Mouse (Mus musculus) forebrain, embryonic 12.5 days (tissue): ENCODE measurements around the gene Thrb. TPM values are rescaled to one million over a fixed set of nuclear protein-coding genes. Genes with fewer than 3 reads are reported as not detected.

Experiments used
- ATAC-seq: fragments of 200-750 bp; cut with Nextera tagmentation; 2 replicates; pipeline ENCODE4 v1.8.0; 2017; ENCODE audit warnings: moderate TSS enrichment; ENCODE audit not compliant: low FRiP score
- H3K27ac ChIP-seq: fragments of 300-500 bp; sonication (generic); 2 replicates; pipeline ENCODE4 v1.5.1; 2016; ENCODE audit warnings: mild to moderate bottlenecking
- H3K27me3 ChIP-seq: fragments of 300-500 bp; sonication (generic); 2 replicates; pipeline ENCODE4 v1.6.1; 2016; ENCODE audit warnings: mild to moderate bottlenecking
- H3K36me3 ChIP-seq: fragments of 300-500 bp; sonication (generic); replicated peaks from 2 replicates; pipeline ENCODE4 v1.6.1; 2016; ENCODE audit warnings: mild to moderate bottlenecking
- H3K4me1 ChIP-seq: fragments of 300-500 bp; sonication (generic); 2 replicates; pipeline ENCODE4 v1.6.1; 2016
- H3K4me2 ChIP-seq: fragments of 300-500 bp; sonication (generic); 2 replicates; pipeline ENCODE4 v1.6.1; 2016; ENCODE audit warnings: mild to moderate bottlenecking, moderate library complexity
- H3K4me3 ChIP-seq: fragments of 300-500 bp; sonication (generic); replicated peaks from 2 replicates; pipeline ENCODE4 v1.5.1; 2016; ENCODE audit warnings: mild to moderate bottlenecking
- H3K9ac ChIP-seq: fragments of 300-500 bp; sonication (generic); 2 replicates; pipeline ENCODE4 v1.6.1; 2016; ENCODE audit warnings: mild to moderate bottlenecking
- H3K9me3 ChIP-seq: fragments of 300-500 bp; sonication (generic); 2 replicates; pipeline ENCODE4 v1.6.1; 2016
- WGBS: fragments of 180-500 bp; shearing (Covaris S2); methylation state at CpG from one replicate; pipeline ENCODE4 v1.1.7; 2016; 5-methylcytosine and 5-hydroxymethylcytosine counted together
- polyA plus RNA-seq: library from polyadenylated mRNA; unstranded; fragments of >200 nt; fragmentation: Nextera tagmentation; extraction: Ambion mirVana; gene quantifications from 2 replicates; pipeline ENCODE4 v1.2.1, GENCODE M21; 2016

Thrb gene
- polyA plus RNA-seq, 1 experiment from 2014 or later, result 1.3 TPM

DNA sequence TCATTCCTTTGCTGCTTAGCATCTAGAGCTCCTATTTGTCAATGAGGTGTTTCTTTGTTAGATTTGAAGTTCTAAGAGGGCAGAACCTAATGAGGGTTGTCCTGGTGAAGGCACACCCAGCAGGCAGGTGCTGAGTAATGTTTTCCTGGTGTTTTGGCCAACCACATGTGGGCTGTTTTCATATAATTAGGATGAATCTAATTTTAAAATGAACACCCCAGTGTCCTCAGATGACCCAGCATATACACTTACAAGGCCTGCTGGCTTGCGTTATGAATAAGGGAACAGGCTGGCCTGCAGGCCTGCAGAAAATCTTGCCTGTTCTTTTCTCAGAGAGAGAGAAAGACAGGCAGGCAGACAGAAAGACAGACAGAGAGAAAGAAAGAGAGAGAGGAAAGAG is 14.3 kb downstream of the Thrb start:
- Histone ChIP-seq H3K27ac (no peak overlapping the region), H3K4me2 (no peak overlapping the region), H3K9me3 (no peaks in the 10 kb centered on the region), H3K27me3 (no peaks in the 10 kb centered on the region), H3K4me1 (no peaks in the 10 kb centered on the region), H3K9ac (no peak overlapping the region), H3K4me3 (no peak overlapping the region), H3K36me3 (no peaks in the 10 kb centered on the region)
- WGBS, result 86% methylated on average over 1 of the region's 1 CpGs
- ATAC-seq, result no peak

DNA sequence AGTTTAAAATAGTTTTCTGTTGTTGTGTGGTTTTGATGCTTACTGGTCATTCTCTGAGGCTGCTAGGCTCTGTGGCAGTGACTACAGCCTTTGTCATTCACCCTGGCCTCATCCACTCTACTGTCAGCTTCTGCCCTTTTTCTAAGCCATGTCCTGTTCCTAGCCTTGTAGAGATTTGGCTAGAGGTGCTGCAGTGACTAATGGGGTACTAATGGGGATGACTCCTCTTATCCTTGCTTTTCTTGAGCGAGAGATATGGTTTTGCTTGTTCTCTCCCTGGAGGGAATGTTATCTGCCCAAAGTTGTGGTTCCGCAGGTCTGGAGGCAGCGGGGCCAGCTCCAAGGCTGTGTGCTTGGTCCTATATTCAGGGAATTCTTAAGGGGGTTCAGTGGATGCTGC is 15.2 kb downstream of the Thrb start:
- Histone ChIP-seq H3K36me3 (no peaks in the 10 kb centered on the region), H3K27ac (no peak overlapping the region), H3K4me2 (no peak overlapping the region), H3K4me1 (no peaks in the 10 kb centered on the region), H3K9ac (no peak overlapping the region), H3K4me3 (no peak overlapping the region), H3K27me3 (no peaks in the 10 kb centered on the region), H3K9me3 (no peaks in the 10 kb centered on the region)
- no peak for ATAC-seq
- WGBS, result 84% methylated on average over 3 of the region's 3 CpGs

DNA sequence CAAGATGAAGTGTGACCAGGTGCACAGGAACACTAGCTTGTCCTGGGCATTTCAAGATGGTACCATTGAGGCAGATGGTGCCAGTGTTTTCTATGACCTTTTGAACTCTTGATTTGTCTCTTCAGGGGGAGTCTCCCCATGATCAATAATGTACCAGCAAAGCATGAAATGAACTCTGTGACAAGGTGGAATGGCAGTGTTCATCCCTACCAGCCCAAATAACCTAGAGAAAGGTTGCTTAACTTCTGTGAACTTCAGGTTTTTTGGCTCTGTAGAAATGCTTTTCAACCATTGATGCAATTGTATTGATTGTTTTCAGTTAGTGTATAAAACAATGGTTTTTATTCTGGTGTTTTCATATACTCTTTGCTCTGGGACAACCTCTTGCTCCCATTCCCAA is 21.4 kb downstream of the Thrb start:
- no peak overlapping the region for H3K4me3 ChIP-seq
- H3K9me3 ChIP-seq, result no peaks in the 10 kb centered on the region
- H3K27ac ChIP-seq, result no peak overlapping the region
- ATAC-seq, result no peak
- H3K4me1 ChIP-seq, result no peaks in the 10 kb centered on the region
- no peak overlapping the region for H3K9ac ChIP-seq
- H3K27me3 ChIP-seq, result no peaks in the 10 kb centered on the region
- H3K36me3 ChIP-seq, result no peaks in the 10 kb centered on the region
- no peak overlapping the region for H3K4me2 ChIP-seq

DNA sequence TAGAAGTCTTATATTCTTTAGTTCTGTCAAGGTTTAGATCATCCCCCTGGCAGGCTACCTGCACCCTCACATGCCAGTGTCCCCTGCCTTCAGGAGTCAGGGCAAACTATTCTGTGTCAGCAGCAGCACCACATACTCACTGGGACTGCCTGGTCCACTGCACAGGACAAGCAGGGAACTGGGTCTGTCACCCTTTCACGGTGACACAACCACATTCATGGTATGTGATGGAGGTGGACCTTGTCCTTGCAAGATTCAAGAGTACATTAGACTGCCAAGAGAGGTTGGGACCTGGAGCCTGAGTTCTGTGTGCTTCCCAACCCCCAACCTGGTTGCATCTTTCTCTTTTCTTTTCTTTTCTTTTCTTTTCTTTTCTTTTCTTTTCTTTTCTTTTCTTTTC is 24.8 kb downstream of the Thrb start:
- Histone ChIP-seq H3K27ac (no peak overlapping the region), H3K4me2 (no peak overlapping the region), H3K9me3 (no peaks in the 10 kb centered on the region), H3K36me3 (no peaks in the 10 kb centered on the region), H3K4me3 (no peak overlapping the region), H3K9ac (no peak overlapping the region), H3K27me3 (no peaks in the 10 kb centered on the region), H3K4me1 (no peaks in the 10 kb centered on the region)
- ATAC-seq, result no peak
- 81% methylated on average over 1 of the region's 1 CpGs for WGBS

DNA sequence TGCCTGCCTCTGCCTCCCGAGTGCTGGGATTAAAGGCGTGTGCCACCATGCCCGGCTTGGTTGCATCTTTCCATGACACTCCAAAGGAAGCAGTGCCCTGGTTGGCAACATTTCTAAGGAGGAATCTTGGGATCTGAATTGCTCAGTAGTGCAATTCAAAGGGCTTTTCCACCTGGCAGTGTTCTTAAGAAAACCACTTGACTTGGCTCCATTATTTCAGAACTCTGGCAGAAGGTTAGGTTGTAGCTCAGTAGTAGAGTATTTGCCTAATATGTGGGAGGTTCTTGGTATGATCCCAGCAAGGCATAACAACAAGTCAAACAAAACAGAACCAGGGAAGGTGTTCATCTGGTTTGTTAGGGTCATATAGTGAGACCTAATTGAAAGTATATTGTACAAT is 25.4 kb downstream of the Thrb start:
- Histone ChIP-seq H3K27ac (no peak overlapping the region), H3K4me2 (no peak overlapping the region), H3K4me1 (no peaks in the 10 kb centered on the region), H3K4me3 (no peak overlapping the region), H3K36me3 (no peaks in the 10 kb centered on the region), H3K27me3 (no peaks in the 10 kb centered on the region), H3K9me3 (no peaks in the 10 kb centered on the region), H3K9ac (no peak overlapping the region)
- WGBS, result 91% methylated on average over 3 of the region's 3 CpGs
- ATAC-seq, result no peak

DNA sequence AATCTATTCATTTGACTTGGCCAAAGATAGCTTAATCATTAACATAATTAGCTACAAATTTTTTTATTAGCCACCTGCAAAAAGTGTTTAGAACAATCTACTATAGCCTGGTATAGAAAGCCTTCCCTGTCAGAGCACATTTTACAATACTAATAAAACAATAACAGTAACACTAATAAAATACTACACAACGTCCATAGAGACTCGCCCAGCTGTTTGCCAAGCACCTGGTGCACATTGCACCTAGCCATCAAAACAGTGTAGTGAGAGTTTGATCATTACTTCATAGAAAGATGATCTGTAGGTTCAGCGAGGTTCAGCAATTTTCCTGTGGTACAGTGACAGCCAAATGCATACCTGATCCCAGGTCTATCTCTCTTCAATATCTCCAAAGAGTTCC is 26.9 kb downstream of the Thrb start:
- Histone ChIP-seq H3K36me3 (no peaks in the 10 kb centered on the region), H3K4me2 (no peak overlapping the region), H3K4me3 (no peak overlapping the region), H3K9me3 (no peaks in the 10 kb centered on the region), H3K4me1 (no peaks in the 10 kb centered on the region), H3K27me3 (no peaks in the 10 kb centered on the region), H3K27ac (no peak overlapping the region), H3K9ac (no peak overlapping the region)
- 84% methylated on average over 3 of the region's 3 CpGs for whole genome bisulfite sequencing
- ATAC-seq, result no peak

DNA sequence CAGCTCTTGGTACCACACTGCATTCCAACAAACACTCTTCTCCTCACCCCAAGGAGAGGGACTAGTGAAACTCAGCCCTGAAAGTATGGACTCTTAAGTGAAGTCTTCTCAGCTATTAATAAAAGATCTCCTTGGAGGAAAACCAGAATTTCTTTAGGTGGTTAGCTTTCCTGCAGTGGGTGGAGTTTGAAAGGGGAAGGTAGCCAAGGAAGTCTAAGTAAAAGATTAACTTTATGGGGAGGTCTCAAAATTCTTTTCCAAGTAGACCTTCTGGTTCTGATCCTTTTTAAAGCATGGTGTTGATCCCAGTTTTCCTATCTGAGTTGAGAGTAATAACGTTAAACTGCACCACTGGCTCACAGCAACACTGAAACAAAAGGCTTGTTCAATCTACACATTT is 31.2 kb downstream of the Thrb start:
- no peak for ATAC-seq
- no peaks in the 10 kb centered on the region for H3K9me3 ChIP-seq
- no peak overlapping the region for H3K9ac ChIP-seq
- H3K4me3 ChIP-seq, result no peak overlapping the region
- no peak overlapping the region for H3K4me2 ChIP-seq
- no peaks in the 10 kb centered on the region for H3K27me3 ChIP-seq
- H3K4me1 ChIP-seq, result no peaks in the 10 kb centered on the region
- 82% methylated on average over 1 of the region's 1 CpGs for WGBS
- no peak overlapping the region for H3K27ac ChIP-seq
- no peaks in the 10 kb centered on the region for H3K36me3 ChIP-seq

DNA sequence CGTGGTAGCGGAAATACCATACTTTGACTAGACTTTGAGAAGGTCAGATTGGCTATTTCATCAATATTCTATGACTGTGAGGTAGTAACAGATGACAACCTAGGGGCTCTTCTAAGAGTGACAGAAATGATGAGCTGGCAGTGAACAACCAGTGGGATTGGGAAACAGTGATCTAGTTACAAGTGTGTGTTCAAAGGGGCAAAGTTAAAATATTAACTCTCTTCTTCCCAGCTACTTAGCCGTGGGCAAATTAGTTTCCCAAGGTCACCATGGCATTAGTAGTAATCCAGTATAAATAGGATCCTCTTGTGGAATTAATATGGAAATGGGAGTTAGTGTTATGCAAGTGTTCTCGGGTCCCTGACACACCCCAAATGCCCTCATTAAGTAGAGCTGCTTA is 35.5 kb downstream of the Thrb start:
- H3K4me3 ChIP-seq, result no peak overlapping the region
- H3K4me2 ChIP-seq, result no peak overlapping the region
- no peaks in the 10 kb centered on the region for H3K4me1 ChIP-seq
- ATAC-seq, result no peak
- H3K27ac ChIP-seq, result no peak overlapping the region
- H3K9me3 ChIP-seq, result no peaks in the 10 kb centered on the region
- no peak overlapping the region for H3K9ac ChIP-seq
- WGBS, result 81% methylated on average over 4 of the region's 4 CpGs
- no peaks in the 10 kb centered on the region for H3K27me3 ChIP-seq
- H3K36me3 ChIP-seq, result no peaks in the 10 kb centered on the region

DNA sequence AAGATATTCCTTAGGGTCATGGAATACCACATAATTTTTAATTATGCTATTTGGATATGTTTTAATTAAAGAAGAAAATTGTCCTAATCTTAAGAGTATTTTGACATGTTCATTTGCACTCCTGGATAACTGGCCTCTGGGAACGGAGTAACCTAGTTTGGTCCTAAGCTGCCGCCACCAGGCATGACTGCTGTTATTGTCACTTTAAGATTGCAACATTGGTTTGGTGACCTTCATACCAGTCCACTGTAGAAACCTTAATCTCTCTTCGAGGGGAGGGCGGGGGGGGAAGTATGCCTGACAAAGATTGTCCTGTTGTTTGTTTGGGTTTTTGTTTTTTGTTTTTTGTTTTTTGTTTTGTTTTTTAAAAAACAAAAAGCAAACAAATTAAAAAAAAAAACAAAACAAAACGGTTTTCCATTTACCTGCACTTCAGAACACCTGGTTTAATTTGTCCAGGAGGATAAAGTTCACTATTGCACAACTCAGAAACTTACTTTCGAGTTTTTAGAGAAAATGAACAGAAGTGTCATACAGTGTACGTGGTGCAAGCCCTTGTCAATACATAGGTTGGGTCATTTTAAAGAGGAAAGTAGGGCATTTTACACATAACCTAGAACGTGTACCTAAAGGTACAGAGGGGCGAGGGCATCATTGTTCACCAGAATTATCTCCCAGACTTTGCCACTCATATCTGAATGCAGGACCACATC is 38.0 kb downstream of the Thrb start:
- Histone ChIP-seq H3K4me2 (no peak overlapping the region), H3K4me1 (no peaks in the 10 kb centered on the region), H3K9ac (no peak overlapping the region), H3K27ac (no peak overlapping the region), H3K9me3 (no peaks in the 10 kb centered on the region), H3K36me3 (no peaks in the 10 kb centered on the region), H3K27me3 (no peaks in the 10 kb centered on the region), H3K4me3 (no peak overlapping the region)
- ATAC-seq, result no peak
- WGBS, result 87% methylated on average over 9 of the region's 9 CpGs

DNA sequence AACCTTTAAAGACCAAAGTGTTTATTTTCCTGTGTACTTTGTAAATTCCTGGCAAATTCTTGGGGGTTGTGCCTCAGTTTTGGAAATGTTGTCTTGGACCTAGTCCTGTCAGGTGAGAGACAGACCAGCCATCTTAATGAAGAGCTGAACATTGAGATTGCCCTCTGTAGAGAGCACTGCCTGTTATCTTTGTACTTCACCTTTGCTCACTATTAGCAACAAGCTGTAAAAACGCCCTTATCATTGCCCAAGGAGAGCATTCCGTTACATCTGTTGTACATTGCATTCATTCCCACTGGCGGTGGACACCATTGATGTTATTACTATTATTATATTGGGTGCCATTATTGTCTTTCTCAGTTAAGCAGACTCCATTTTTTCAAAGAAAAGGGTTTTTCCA is 40.2 kb downstream of the Thrb start:
- WGBS, result 91% methylated on average over 3 of the region's 3 CpGs

DNA sequence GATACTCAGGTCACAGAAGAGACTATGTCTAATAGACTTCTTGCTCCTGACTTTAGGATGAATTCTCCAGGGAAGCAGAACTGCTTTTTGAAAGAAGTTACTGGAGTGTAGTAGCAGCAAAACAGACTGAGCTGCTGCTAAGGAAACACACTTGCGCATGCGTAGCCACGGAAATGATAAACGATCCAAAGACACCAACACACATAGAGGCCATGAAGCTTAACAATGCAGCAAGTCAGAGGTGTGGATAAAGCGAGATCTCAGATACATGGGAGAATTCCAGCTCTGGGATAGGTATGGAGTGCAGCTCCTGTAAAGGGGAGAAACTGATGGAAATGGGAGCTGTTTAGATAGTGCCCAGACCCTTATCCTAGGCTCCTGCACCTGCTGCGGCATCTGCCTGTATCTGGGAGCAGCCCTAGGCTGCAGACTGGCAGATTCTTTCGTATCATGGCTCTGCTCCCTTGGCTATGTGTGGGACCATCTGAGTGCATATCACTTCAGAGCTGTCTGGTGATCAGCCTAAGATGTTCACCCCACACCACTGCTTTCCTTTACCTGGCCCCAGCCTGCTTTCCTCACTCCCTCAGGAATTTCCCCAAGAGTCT is 53.3 kb downstream of the Thrb start:
- H3K4me3 ChIP-seq, result no peak overlapping the region
- 92% methylated on average over 7 of the region's 7 CpGs for WGBS
- no peak for ATAC-seq

More for the DNA sequence above, 40.2 kb downstream of the Thrb start:
- Histone ChIP-seq H3K9me3 (no peaks in the 10 kb centered on the region), H3K27ac (no peak overlapping the region), H3K36me3 (no peaks in the 10 kb centered on the region), H3K4me3 (no peak overlapping the region), H3K27me3 (no peaks in the 10 kb centered on the region), H3K9ac (no peak overlapping the region), H3K4me1 (no peaks in the 10 kb centered on the region), H3K4me2 (no peak overlapping the region)
- ATAC-seq, result no peak

DNA sequence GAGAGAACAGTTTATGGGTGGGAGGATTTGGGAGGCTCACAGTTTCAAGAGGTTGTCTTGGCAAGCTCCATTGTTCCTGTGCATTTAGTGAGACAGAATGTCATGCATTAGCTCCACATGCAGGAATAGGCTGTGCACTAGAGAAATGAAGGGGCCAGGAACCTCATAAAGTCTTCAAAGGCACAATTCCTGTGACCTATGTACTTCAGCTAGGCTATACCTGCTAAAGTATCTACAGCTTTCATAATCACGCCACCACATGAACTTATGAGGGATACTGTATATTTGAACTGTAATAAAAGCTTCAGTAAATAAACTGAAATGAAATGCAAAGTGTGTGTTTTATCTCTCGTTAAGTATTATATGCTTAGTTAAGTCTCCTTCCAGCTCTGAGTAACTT is 59.4 kb downstream of the Thrb start:
- no peak for ATAC-seq

More for the DNA sequence above, 53.3 kb downstream of the Thrb start:
- Histone ChIP-seq H3K4me1 (no peaks in the 10 kb centered on the region), H3K9me3 (no peaks in the 10 kb centered on the region), H3K4me2 (no peak overlapping the region), H3K27ac (no peak overlapping the region), H3K9ac (no peak overlapping the region), H3K36me3 (no peaks in the 10 kb centered on the region), H3K27me3 (no peaks in the 10 kb centered on the region)

DNA sequence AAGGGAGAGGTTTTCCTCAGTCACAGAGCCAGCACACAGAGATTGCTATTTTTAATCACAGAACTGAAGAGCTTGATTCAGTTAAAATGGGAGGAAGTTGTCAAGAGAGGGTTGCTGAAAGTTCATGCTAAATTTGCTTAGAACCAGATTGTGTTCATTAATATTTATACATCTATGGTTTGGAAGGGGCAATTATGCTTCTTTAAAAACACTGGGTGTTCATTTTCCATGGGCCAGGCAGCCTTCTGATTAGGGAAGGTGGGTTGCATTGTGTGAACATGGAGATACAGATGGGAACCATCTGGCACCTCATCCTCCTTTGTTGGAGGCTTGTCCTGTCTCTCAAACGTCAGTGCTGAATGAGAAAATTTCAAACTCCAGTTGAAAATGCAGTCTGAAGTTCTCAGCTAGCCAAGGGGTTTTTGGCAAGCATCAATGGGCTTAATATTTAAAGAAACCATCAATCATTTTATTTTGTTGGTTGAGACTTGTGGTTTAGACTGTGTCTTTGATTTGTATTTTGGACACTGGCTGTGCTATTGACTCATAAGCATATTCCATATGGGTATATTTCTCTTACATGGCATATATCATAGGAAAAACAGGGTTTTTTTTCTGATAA is 62.9 kb downstream of the Thrb start:
- ATAC-seq, result peak; percentile 46; the same call in 1 of the 2 replicates
- Histone ChIP-seq H3K4me3 (no peak overlapping the region), H3K27ac (no peak overlapping the region), H3K9ac (no peak overlapping the region), H3K4me1 (no peaks in the 10 kb centered on the region; the same call in 1 of the 2 replicates), H3K36me3 (no peaks in the 10 kb centered on the region), H3K9me3 (no peaks in the 10 kb centered on the region), H3K4me2 (no peak overlapping the region), H3K27me3 (no peaks in the 10 kb centered on the region)
- 26% methylated on average over 1 of the region's 1 CpGs for WGBS

More for the DNA sequence above, 59.4 kb downstream of the Thrb start:
- Histone ChIP-seq H3K4me1 (no peaks in the 10 kb centered on the region; the same call in 1 of the 2 replicates), H3K4me2 (no peak overlapping the region), H3K4me3 (no peak overlapping the region), H3K27ac (no peak overlapping the region), H3K27me3 (no peaks in the 10 kb centered on the region), H3K36me3 (no peaks in the 10 kb centered on the region), H3K9me3 (no peaks in the 10 kb centered on the region), H3K9ac (no peak overlapping the region)
- 78% methylated on average over 2 of the region's 2 CpGs for WGBS
